In the genomic region with DNA sequence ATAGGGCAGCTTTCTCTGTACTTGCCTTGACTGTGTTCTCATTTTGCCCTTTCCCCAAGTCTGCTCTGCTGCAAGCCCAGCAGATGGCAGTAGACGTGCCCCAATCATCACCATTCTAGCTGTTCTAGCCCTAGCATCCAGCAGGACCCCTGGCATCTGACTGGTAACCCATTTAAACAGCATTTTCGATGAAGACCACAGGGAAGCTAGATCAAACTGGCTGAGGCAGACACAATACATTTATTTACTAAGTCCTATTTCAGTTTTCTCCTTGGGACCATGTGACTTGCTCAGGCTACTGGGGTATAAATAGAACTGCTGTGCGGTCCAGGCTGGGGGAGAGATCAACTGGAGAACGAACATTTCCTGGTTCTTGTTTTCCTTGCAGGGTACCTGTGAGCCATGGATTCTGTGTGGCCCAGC, we compare ENCODE assay signal across 8 mouse cellular contexts.
DNase-seq lines count a peak whose midpoint lies in the region; ATAC-seq and TF ChIP-seq lines count a peak whose summit lies in the region.

No protein-coding gene starts in this region.

- H3K9ac ChIP-seq in ES-E14 (ENCODE audit: insufficient read depth, low read depth, low read length, poor library complexity, severe bottlenecking) = no peak overlapping the region
- no peak overlapping the region for H3K9ac ChIP-seq in embryonic facial prominence, embryonic 14.5 days (ENCODE audit: low read depth, low read length)
- H3K9ac ChIP-seq in heart, postnatal 0 days (replicated peaks; ENCODE audit: low read depth, low read length) = no peak overlapping the region
- no peak overlapping the region for H3K9ac ChIP-seq in lung, embryonic 16.5 days (ENCODE audit: low read length)

- no peaks in the 10 kb centered on the region for H3K4me1 ChIP-seq in ES-E14 (ENCODE audit: control insufficient read depth in 2 of 2, insufficient read depth in 2 of 2, low read length in 2 of 2, poor library complexity in 1 of 2)
- H3K4me1 ChIP-seq in embryonic facial prominence, embryonic 14.5 days (ENCODE audit: control insufficient read depth, insufficient read depth, low read length) = no peaks in the 10 kb centered on the region
- peaks cover 23% of the 10 kb centered on the region for H3K4me1 ChIP-seq in heart, postnatal 0 days (ENCODE audit: control insufficient read depth, insufficient read depth)
- H3K4me1 ChIP-seq in lung, embryonic 16.5 days (replicated peaks; ENCODE audit: control insufficient read depth, insufficient read depth, low read length) = peaks cover 6% of the 10 kb centered on the region; the same call in 1 of the 2 replicates

- ATAC-seq in embryonic facial prominence, embryonic 14.5 days (ENCODE audit: low read depth) = peak; percentile 71; the same call in 1 of the 2 replicates
- peak; percentile 83 for ATAC-seq in heart, postnatal 0 days (ENCODE audit: insufficient read depth, low read depth)
- peak; percentile 54; the same call in 1 of the 2 replicates for ATAC-seq in lung, embryonic 16.5 days (ENCODE audit: low read depth)

- H3K4me3 ChIP-seq in ES-E14 (ENCODE audit: insufficient read depth in 1 of 2, low read depth in 1 of 2, low read length in 2 of 2, poor library complexity in 1 of 2, severe bottlenecking in 1 of 2) = no peak overlapping the region
- no peak overlapping the region for H3K4me3 ChIP-seq in embryonic facial prominence, embryonic 14.5 days (ENCODE audit: low read depth, low read length)
- H3K4me3 ChIP-seq in heart, postnatal 0 days (ENCODE audit: low read depth, low read length) = no peak overlapping the region
- H3K4me3 ChIP-seq in lung, embryonic 16.5 days (ENCODE audit: low read length) = no peak overlapping the region

- TF ChIP-seq EP300 in heart, postnatal 0 days (IDR thresholded peaks at IDR 0.05; ENCODE audit: low read depth) = no peak

- H3K9me3 ChIP-seq in ES-E14 (ENCODE audit: control insufficient read depth, insufficient read depth, low read depth, low read length) = no peaks in the 10 kb centered on the region
- no peaks in the 10 kb centered on the region for H3K9me3 ChIP-seq in embryonic facial prominence, embryonic 14.5 days (ENCODE audit: control insufficient read depth, low read length)
- no peaks in the 10 kb centered on the region for H3K9me3 ChIP-seq in heart, postnatal 0 days (replicated peaks; ENCODE audit: control insufficient read depth, low read length)
- no peaks in the 10 kb centered on the region for H3K9me3 ChIP-seq in lung, embryonic 16.5 days (ENCODE audit: control insufficient read depth, low read length)

- H3K27me3 ChIP-seq in embryonic facial prominence, embryonic 14.5 days (replicated peaks; ENCODE audit: control insufficient read depth, insufficient read depth, low read length) = no peaks in the 10 kb centered on the region
- H3K27me3 ChIP-seq in heart, postnatal 0 days (ENCODE audit: control insufficient read depth, insufficient read depth, low read length) = no peaks in the 10 kb centered on the region
- no peaks in the 10 kb centered on the region for H3K27me3 ChIP-seq in lung, embryonic 16.5 days (ENCODE audit: control insufficient read depth, insufficient read depth, low read depth, low read length)

- WGBS in embryonic facial prominence, embryonic 14.5 days = 54% methylated on average over 4 of the region's 4 CpGs
- 15% methylated on average over 4 of the region's 4 CpGs for WGBS in heart, postnatal 0 days
- 44% methylated on average over 4 of the region's 4 CpGs for whole genome bisulfite sequencing in lung, embryonic 16.5 days

- no peak overlapping the region for H3K27ac ChIP-seq in ES-E14 (ENCODE audit: insufficient read depth, low read depth, low read length, poor library complexity, severe bottlenecking)
- no peak overlapping the region for H3K27ac ChIP-seq in embryonic facial prominence, embryonic 14.5 days (replicated peaks; ENCODE audit: low read depth, low read length)
- H3K27ac ChIP-seq in heart, postnatal 0 days (ENCODE audit: low read depth) = peak overlapping the region; percentile 76
- H3K27ac ChIP-seq in lung, embryonic 16.5 days (ENCODE audit: low read length) = no peak overlapping the region

- no peak overlapping the region for H3K4me2 ChIP-seq in embryonic facial prominence, embryonic 14.5 days (ENCODE audit: low read depth, low read length)
- no peak overlapping the region for H3K4me2 ChIP-seq in heart, postnatal 0 days (ENCODE audit: low read depth, low read length)
- no peak overlapping the region for H3K4me2 ChIP-seq in lung, embryonic 16.5 days (ENCODE audit: low read depth, low read length)

- peak; percentile 16 for DNase-seq in ES-E14 (ENCODE audit: low read depth, low spot score)
- DNase-seq in adrenal gland, postnatal 36 days = peak; percentile 34
- DNase-seq in embryonic facial prominence, embryonic 14.5 days (ENCODE audit: low spot score) = peak; percentile 65
- DNase-seq in heart, postnatal 0 days (ENCODE audit: low spot score) = peak; percentile 59
- peak; percentile 40 for DNase-seq in kidney, postnatal 36 days
- peak; percentile 70 to 72 for DNase-seq in right cerebral cortex, postnatal 10 days (ENCODE audit: low spot score in 2 of 2)
- no peak for DNase-seq in urinary bladder, postnatal 4 days (ENCODE audit: low spot score in 2 of 2)

- in situ Hi-C loops in ES-E14 (cut with MboI; ENCODE audit: low sequenced_read_pairs in 2 of 2, unreplicated experiment in 2 of 2) = no loop called here

- peak; percentile 84 for TF ChIP-seq CTCF in heart, postnatal 0 days (IDR thresholded peaks at IDR 0.05; ENCODE audit: low read depth)

- no peaks in the 10 kb centered on the region for H3K36me3 ChIP-seq in ES-E14 (ENCODE audit: control insufficient read depth, insufficient read depth, low read length, poor library complexity, severe bottlenecking)
- H3K36me3 ChIP-seq in embryonic facial prominence, embryonic 14.5 days (ENCODE audit: control insufficient read depth, insufficient read depth, low read length) = no peaks in the 10 kb centered on the region
- H3K36me3 ChIP-seq in heart, postnatal 0 days (replicated peaks; ENCODE audit: control insufficient read depth, insufficient read depth, low read length) = no peaks in the 10 kb centered on the region
- no peaks in the 10 kb centered on the region for H3K36me3 ChIP-seq in lung, embryonic 16.5 days (ENCODE audit: control insufficient read depth, insufficient read depth, low read length)

TF ChIP-seq in ES-E14, 5 proteins besides CTCF, POLR2A, EP300 and RAD21:
- TF ChIP-seq MAFK (IDR thresholded peaks at IDR 0.05; ENCODE audit: insufficient read depth, low read depth, low read length) (no peak), ZC3H11A (IDR thresholded peaks at IDR 0.05; ENCODE audit: borderline replicate concordance, low read depth, low read length) (no peak), ZNF384 (IDR thresholded peaks at IDR 0.05; ENCODE audit: low read depth, low read length) (no peak), HCFC1 (IDR thresholded peaks at IDR 0.05; ENCODE audit: borderline replicate concordance, insufficient read depth, low read length) (no peak), CHD2 (IDR thresholded peaks at IDR 0.05; ENCODE audit: low read depth, low read length) (no peak)

Comparison
In these comparisons a context has a peak if more than half of its experiments do, and no peak if none do; other contexts are left out.
1. DNase-seq: peak in ES-E14 (single experiment), adrenal gland, postnatal 36 days (2 of 2), embryonic facial prominence, embryonic 14.5 days (single experiment), heart, postnatal 0 days (single experiment), kidney, postnatal 36 days (2 of 2) and right cerebral cortex, postnatal 10 days (2 of 2); none in urinary bladder, postnatal 4 days (0 of 2).
2. Peak in every context shown above with its lines, with median percentiles within 50 percentile points of each other: ATAC-seq.